Mouse (Mus musculus) G1E (cell line): ENCODE measurements around the gene Rgs6. TPM values are rescaled to one million over a fixed set of nuclear protein-coding genes. Genes with fewer than 3 reads are reported as not detected.

ENCODE experiments used
- ATAC-seq: 2 replicates; pipeline ENCODE4 v1.8.0; 2016; ENCODE audit warnings: mild to moderate bottlenecking; ENCODE audit not compliant: insufficient number of reproducible peaks, poor library complexity, low FRiP score, severe bottlenecking; ENCODE audit errors: extremely low read depth
- DNase-seq: peaks from one replicate; pipeline ENCODE4 v3.0.0; 2012; ENCODE audit warnings: low spot score
- H3K27me3 ChIP-seq: 2 replicates; pipeline ENCODE4 v1.6.1; 2012; ENCODE audit warnings: mild to moderate bottlenecking, low read length, inconsistent platforms; ENCODE audit not compliant: insufficient read depth
- H3K36me3 ChIP-seq: replicated peaks from 2 replicates; pipeline ENCODE3; 2012; ENCODE audit warnings: mild to moderate bottlenecking, inconsistent platforms
- H3K4me1 ChIP-seq: 2 replicates; pipeline ENCODE4 v1.6.1; 2012; ENCODE audit warnings: low read depth, low read length, inconsistent platforms, mixed read lengths; ENCODE audit not compliant: insufficient read depth
- H3K4me3 ChIP-seq: 2 replicates; pipeline ENCODE4 v1.5.1; 2012; ENCODE audit warnings: low read depth, mild to moderate bottlenecking, inconsistent platforms, low read length, moderate library complexity, mixed read lengths
- H3K9me3 ChIP-seq: replicated peaks from 2 replicates; pipeline ENCODE4 v1.6.1; 2012; ENCODE audit warnings: inconsistent platforms
- CTCF ChIP-seq: IDR thresholded peaks from 2 replicates; pipeline ENCODE4 v1.5.1; 2012; ENCODE audit warnings: low read depth, low read length, inconsistent platforms, mixed read lengths
- GATA1 ChIP-seq: IDR thresholded peaks from 2 replicates; pipeline ENCODE4 v1.6.1; 2012; ENCODE audit warnings: borderline replicate concordance, low read length, inconsistent platforms, mixed read lengths
- GATA2 ChIP-seq: IDR thresholded peaks from 2 replicates; pipeline ENCODE4 v1.6.1; 2012; ENCODE audit warnings: low read depth, low read length, inconsistent platforms, borderline replicate concordance
- POLR2AphosphoS5 ChIP-seq: IDR thresholded peaks from 2 replicates; pipeline ENCODE4 v1.6.1; 2012; ENCODE audit warnings: low read depth, low read length, inconsistent platforms; ENCODE audit not compliant: insufficient replicate concordance
- TAL1 ChIP-seq: conservative IDR thresholded peaks from 2 replicates; pipeline ENCODE4 v1.6.1; 2012; ENCODE audit warnings: low read depth, low read length, inconsistent platforms, mixed read lengths
- polyA plus RNA-seq: library from polyadenylated mRNA; stranded (reverse); fragments of >175 nt; gene quantifications from 2 replicates; pipeline ENCODE4 v1.2.3, GENCODE M21; 2012
- total RNA-seq, 2 experiments: library from RNA; stranded (forward) in 1 of 2; stranded (reverse) in 1 of 2; fragments of 200-1000 nt in 1 of 2; fragments of >200 nt in 1 of 2; fragmentation: Nextera tagmentation in 1 of 2; gene quantifications; 2 replicates each; pipeline ENCODE4 v1.2.3; 2014 to 2017

The Rgs6 gene
- total and polyA plus RNA-seq, 3 experiments: 0.44 TPM; not detected in 2

DNA sequence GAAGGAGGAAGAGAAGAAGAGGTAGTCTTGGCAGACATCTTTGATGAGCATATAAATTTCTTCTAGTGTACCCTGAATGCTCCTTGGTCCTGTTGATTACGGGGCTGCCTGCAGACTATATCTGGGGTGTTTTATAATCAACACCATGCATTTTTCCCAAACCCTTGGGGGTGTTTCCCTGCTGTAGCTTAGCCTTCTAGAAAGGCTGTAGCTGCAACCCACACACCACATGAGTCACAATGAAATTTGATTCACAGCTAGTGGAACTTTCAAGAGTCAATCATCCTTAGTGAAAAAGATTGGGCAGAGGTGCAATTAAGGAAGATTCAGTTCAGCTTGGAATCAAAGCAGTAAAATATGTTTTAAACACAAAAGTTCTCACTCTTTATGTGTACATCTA is 15.4 kb upstream of the Rgs6 start:
- no peaks in the 10 kb centered on the region for H3K36me3 ChIP-seq
- ATAC-seq (no peak), DNase-seq (no peak)
- H3K27me3 ChIP-seq: peaks cover 2% of the 10 kb centered on the region; the same call in 1 of the 2 replicates
- no peaks in the 10 kb centered on the region; the same call in 1 of the 2 replicates for H3K4me1 ChIP-seq
- TF ChIP-seq POLR2AphosphoS5: no peak
- TF ChIP-seq GATA2: no peak
- no peak for TF ChIP-seq GATA1
- TF ChIP-seq CTCF: no peak
- no peak for TF ChIP-seq TAL1
- H3K4me3 ChIP-seq: no peak overlapping the region
- no peaks in the 10 kb centered on the region for H3K9me3 ChIP-seq

- Histone ChIP-seq H3K4me3 (no peak overlapping the region), H3K4me1 (no peaks in the 10 kb centered on the region), H3K9me3 (no peaks in the 10 kb centered on the region), H3K27me3 (peaks cover 3% of the 10 kb centered on the region; the same call in 1 of the 2 replicates), H3K36me3 (no peaks in the 10 kb centered on the region)
- ATAC-seq (no peak), DNase-seq (no peak)
- TF ChIP-seq GATA1: no peak
- TF ChIP-seq TAL1: no peak
- no peak for TF ChIP-seq GATA2
- TF ChIP-seq POLR2AphosphoS5: no peak
- no peak for TF ChIP-seq CTCF
These were observed 1.5 kb upstream of the Rgs6 start for GRCm38 (mm10) chr12:82586592-82586991.

- DNase-seq: no peak
- TF ChIP-seq POLR2AphosphoS5: no peak
- TF ChIP-seq CTCF: no peak
- no peak for TF ChIP-seq GATA1
- TF ChIP-seq TAL1: no peak
- no peak for TF ChIP-seq GATA2
- peaks cover 3% of the 10 kb centered on the region; the same call in 1 of the 2 replicates for H3K27me3 ChIP-seq
- no peaks in the 10 kb centered on the region for H3K9me3 ChIP-seq
- H3K4me3 ChIP-seq: no peak overlapping the region
- ATAC-seq: no peak
- no peaks in the 10 kb centered on the region for H3K4me1 ChIP-seq
- no peaks in the 10 kb centered on the region for H3K36me3 ChIP-seq
These were observed 670 bp upstream of the Rgs6 start for GRCm38 (mm10) chr12:82587348-82587895.

- no peak overlapping the region for H3K4me3 ChIP-seq
- H3K27me3 ChIP-seq: peaks cover 3% of the 10 kb centered on the region; the same call in 1 of the 2 replicates
- ATAC-seq: no peak
- no peaks in the 10 kb centered on the region for H3K36me3 ChIP-seq
- no peaks in the 10 kb centered on the region for H3K9me3 ChIP-seq
- no peak for TF ChIP-seq GATA1
- TF ChIP-seq POLR2AphosphoS5: no peak
- TF ChIP-seq GATA2: no peak
- TF ChIP-seq TAL1: no peak
- TF ChIP-seq CTCF: no peak
- no peak for DNase-seq
- no peaks in the 10 kb centered on the region for H3K4me1 ChIP-seq
These were observed 946 bp downstream of the Rgs6 start for GRCm38 (mm10) chr12:82588846-82589630.

GRCm38 (mm10) chr12:82599011-82599410 is 10.9 kb downstream of the Rgs6 start:
- Histone ChIP-seq H3K27me3 (peaks cover 13% of the 10 kb centered on the region; the same call in 1 of the 2 replicates), H3K36me3 (no peaks in the 10 kb centered on the region), H3K9me3 (no peaks in the 10 kb centered on the region), H3K4me1 (no peaks in the 10 kb centered on the region), H3K4me3 (no peak overlapping the region)
- ATAC-seq (no peak), DNase-seq (no peak)
- no peak for TF ChIP-seq TAL1

- TF ChIP-seq POLR2AphosphoS5: no peak
- TF ChIP-seq GATA2: no peak
- TF ChIP-seq TAL1: no peak
- TF ChIP-seq CTCF: no peak
- no peak for TF ChIP-seq GATA1
- DNase-seq: no peak
- H3K4me3 ChIP-seq: no peak overlapping the region
- H3K27me3 ChIP-seq: peaks cover 13% of the 10 kb centered on the region; the same call in 1 of the 2 replicates
- no peaks in the 10 kb centered on the region for H3K9me3 ChIP-seq
- no peak for ATAC-seq
- H3K4me1 ChIP-seq: no peaks in the 10 kb centered on the region
- H3K36me3 ChIP-seq: no peaks in the 10 kb centered on the region
These were observed 12.3 kb downstream of the Rgs6 start for GRCm38 (mm10) chr12:82600406-82600805.
